Mouse (Mus musculus) olfactory bulb, adult 2 months (tissue): Measurements from ENCODE around the gene Sirpa. TPM values are rescaled to one million over a fixed set of nuclear protein-coding genes. Genes with fewer than 3 reads are reported as not detected.

Experiments used
- H3K27ac ChIP-seq: fragments of 200-500 bp; 2 replicates; pipeline ENCODE4 v1.5.1; 2012; ENCODE audit warnings: low read depth, low read length; ENCODE audit not compliant: insufficient read depth
- H3K4me1 ChIP-seq: fragments of 200-500 bp; 2 replicates; pipeline ENCODE4 v1.6.1; 2012; ENCODE audit warnings: low read length; ENCODE audit not compliant: control insufficient read depth, insufficient read depth
- H3K4me3 ChIP-seq: fragments of 200-500 bp; 2 replicates; pipeline ENCODE4 v1.5.1; 2012; ENCODE audit warnings: mild to moderate bottlenecking, low read depth, low read length, moderate library complexity; ENCODE audit not compliant: insufficient read depth
- CTCF ChIP-seq: fragments of 200-500 bp; IDR thresholded peaks from 2 replicates; pipeline ENCODE4 v1.5.1; 2012; ENCODE audit warnings: low read depth, mild to moderate bottlenecking, low read length, moderate library complexity; ENCODE audit not compliant: insufficient read depth
- POLR2A ChIP-seq: fragments of 200-500 bp; IDR thresholded peaks from 2 replicates; pipeline ENCODE4 v1.6.1; 2012; ENCODE audit warnings: mild to moderate bottlenecking, low read depth, low read length, moderate library complexity; ENCODE audit not compliant: insufficient read depth
- WGBS: fragments of 180-500 bp; shearing (Covaris S2); methylation state at CpG from one replicate; pipeline ENCODE4 v1.1.7; 2018; 5-methylcytosine and 5-hydroxymethylcytosine counted together
- polyA plus RNA-seq: library from polyadenylated mRNA; stranded (reverse); fragments of >200 nt; gene quantifications from 2 replicates; pipeline ENCODE4 v1.2.4, GENCODE M21; 2012; ENCODE audit warnings: low replicate concordance; ENCODE audit not compliant: missing spikeins, insufficient read depth, insufficient read length

The Sirpa gene
- polyA plus RNA-seq, 1 experiment = not detected

DNA sequence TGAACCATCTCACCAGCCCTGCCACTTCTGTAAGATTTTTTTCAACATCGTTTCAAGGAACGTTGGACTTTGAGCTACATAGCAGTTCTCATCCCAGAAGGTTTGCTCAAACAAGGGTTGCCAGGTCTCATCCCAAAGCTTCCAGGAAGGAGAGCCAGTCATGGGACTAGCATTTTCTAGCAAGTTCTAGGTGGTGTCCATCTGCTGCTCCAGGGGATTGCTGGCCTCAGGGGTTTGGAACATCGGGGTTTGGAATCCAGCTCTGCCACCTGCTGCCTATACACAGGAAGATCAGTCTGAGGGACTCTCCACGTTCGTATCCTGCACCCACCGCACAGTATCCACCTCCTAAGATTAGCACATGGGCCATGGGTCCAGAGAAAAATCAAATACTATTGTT lies 67.4 kb downstream of the Sirpa start:
- H3K27ac ChIP-seq = no peak overlapping the region
- WGBS = 78% methylated on average over 6 of the region's 6 CpGs
- peaks cover 4% of the 10 kb centered on the region; the same call in 1 of the 2 replicates for H3K4me1 ChIP-seq
- no peak overlapping the region for H3K4me3 ChIP-seq
- TF ChIP-seq POLR2A (no peak), CTCF (no peak)

DNA sequence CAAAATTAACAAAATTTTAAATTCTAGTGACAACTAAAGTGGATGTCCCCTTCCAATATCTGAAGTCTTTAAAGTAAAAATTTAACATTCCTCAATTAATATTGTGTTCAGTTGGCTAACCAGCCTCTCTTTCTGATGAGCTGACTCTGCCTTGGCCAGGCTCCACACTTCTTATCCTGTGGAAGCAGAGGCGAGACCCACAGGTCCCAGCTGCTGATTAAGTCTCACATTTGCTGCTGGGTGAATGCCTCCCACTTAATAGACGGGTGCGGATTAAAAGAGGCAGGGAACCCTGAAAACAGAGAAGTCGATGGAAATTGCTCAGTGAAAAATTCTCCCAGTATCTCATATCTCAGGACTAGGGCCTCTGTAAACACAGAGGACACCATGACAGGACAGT lies 69.8 kb downstream of the Sirpa start:
- WGBS = 28% methylated on average over 4 of the region's 4 CpGs
- TF ChIP-seq POLR2A = no peak
- TF ChIP-seq CTCF = no peak
- no peak overlapping the region for H3K27ac ChIP-seq

DNA sequence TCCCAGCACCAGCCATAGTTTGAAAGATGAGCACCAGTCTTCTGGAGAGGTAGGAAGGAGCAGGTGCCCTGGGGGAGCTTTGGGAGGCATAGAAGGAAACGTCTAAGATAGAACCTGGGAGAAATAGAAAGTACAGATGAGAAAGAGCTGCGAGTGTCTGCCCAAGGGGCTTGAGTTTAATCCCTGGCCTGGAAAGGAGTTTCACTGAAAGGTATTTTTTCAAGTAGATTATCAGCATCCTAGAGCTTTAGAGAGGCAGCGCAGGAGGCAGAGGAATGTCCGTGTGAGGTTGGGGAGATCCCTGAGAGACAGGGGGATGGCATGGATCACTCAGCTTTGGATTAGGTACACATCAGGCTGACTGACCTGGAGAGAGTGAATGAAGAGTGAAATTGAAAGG lies 79.3 kb downstream of the Sirpa start:
- Histone ChIP-seq H3K4me3 (no peak overlapping the region), H3K27ac (no peak overlapping the region), H3K4me1 (peaks cover 2% of the 10 kb centered on the region; the same call in 1 of the 2 replicates)
- 87% methylated on average over 4 of the region's 4 CpGs for WGBS
- no peak for TF ChIP-seq CTCF
- TF ChIP-seq POLR2A = no peak

More for the DNA sequence above, 69.8 kb downstream of the Sirpa start:
- no peak overlapping the region for H3K4me3 ChIP-seq
- H3K4me1 ChIP-seq = peaks cover 4% of the 10 kb centered on the region; the same call in 1 of the 2 replicates

GRCm38 (mm10) chr2:129674935-129675634 lies 82.5 kb downstream of the Sirpa start:
- TF ChIP-seq POLR2A (no peak), CTCF (peak; percentile 98)
- Histone ChIP-seq H3K4me3 (no peak overlapping the region), H3K27ac (no peak overlapping the region), H3K4me1 (peaks cover 2% of the 10 kb centered on the region; the same call in 1 of the 2 replicates)
- WGBS = 21% methylated on average over 13 of the region's 13 CpGs

DNA sequence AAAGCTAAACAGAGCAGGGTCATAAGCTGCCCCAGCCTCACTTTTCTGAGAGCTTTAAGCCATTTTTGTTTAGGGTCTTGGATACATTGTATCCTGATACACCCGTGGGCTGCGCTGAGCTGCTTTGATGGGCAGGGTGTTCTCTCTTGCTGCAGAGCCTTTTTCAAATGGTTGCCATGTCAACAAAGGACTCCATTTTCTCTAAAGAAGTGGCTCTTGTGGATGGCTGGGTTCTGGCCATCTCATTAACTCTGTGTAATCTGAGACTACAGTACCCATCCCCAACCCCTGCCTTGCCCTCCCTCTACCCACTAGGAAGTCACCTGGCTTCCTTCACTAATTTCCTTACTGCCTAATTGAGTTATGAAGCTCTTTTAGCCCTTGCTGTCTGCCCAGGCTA lies 85.0 kb downstream of the Sirpa start:
- peaks cover 2% of the 10 kb centered on the region; the same call in 1 of the 2 replicates for H3K4me1 ChIP-seq
- whole genome bisulfite sequencing = 35% methylated on average over 2 of the region's 2 CpGs
- no peak overlapping the region for H3K4me3 ChIP-seq
- TF ChIP-seq CTCF = no peak
- no peak for TF ChIP-seq POLR2A
- no peak overlapping the region for H3K27ac ChIP-seq

DNA sequence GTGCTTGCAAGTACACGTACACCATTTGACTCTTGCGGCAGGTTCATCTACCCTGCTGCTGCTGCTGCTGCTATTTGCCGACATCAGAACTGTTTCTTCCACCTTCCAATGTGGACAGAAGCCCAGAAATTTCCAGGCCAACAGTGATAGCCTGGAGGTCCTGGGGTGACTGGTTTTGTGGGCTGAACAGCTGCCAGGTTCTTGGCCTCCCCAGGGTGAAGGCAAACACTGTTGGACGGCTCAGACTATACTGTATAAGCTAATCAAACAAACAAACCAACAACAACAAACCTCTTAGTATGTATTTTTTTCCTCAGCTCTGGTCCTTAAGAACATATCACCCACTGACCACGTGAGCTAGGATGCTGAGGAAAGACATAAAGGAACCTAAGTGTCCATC lies 86.4 kb downstream of the Sirpa start:
- Histone ChIP-seq H3K4me3 (no peak overlapping the region), H3K4me1 (peaks cover 2% of the 10 kb centered on the region; the same call in 1 of the 2 replicates), H3K27ac (no peak overlapping the region)
- TF ChIP-seq POLR2A = no peak
- TF ChIP-seq CTCF = no peak
- WGBS = 83% methylated on average over 5 of the region's 5 CpGs

- peaks cover 1% of the 10 kb centered on the region; the same call in 1 of the 2 replicates for H3K4me1 ChIP-seq
- no peak overlapping the region for H3K4me3 ChIP-seq
- no peak overlapping the region for H3K27ac ChIP-seq
- no peak for TF ChIP-seq CTCF
- 94% methylated on average over 3 of the region's 3 CpGs for WGBS
Observed at GRCm38 (mm10) chr2:129680236-129680635, 87.6 kb downstream of the Sirpa start.

Other genes with a start within 250 kb of the Sirpa start
- gene Il1b, start 221.7 kb upstream of the Sirpa start, polyA plus RNA-seq = not detected in 2 replicates
- gene F830045P16Rik, start 56.2 kb upstream of the Sirpa start, polyA plus RNA-seq = not detected in 2 replicates
- gene Pdyn, start 107.0 kb downstream of the Sirpa start, polyA plus RNA-seq = not detected in 2 replicates
- gene Stk35, start 207.7 kb downstream of the Sirpa start, polyA plus RNA-seq = not detected in 2 replicates